Mouse (Mus musculus) cortical plate, adult 2 months (tissue): ENCODE data around the gene Qrfp. TPM values are rescaled to one million over a fixed set of nuclear protein-coding genes. Genes with fewer than 3 reads are reported as not detected.

ENCODE experiments used
- H3K27ac ChIP-seq: fragments of 200-500 bp; 2 replicates; pipeline ENCODE4 v1.5.1; 2012; ENCODE audit warnings: low read length, control low read depth, inconsistent platforms; ENCODE audit not compliant: insufficient read depth
- H3K4me1 ChIP-seq: fragments of 200-500 bp; 2 replicates; pipeline ENCODE4 v1.6.1; 2011; ENCODE audit warnings: low read length; ENCODE audit not compliant: control insufficient read depth, insufficient read depth
- H3K4me3 ChIP-seq: fragments of 200-500 bp; 2 replicates; pipeline ENCODE4 v1.5.1; 2011; ENCODE audit warnings: mild to moderate bottlenecking, low read length, control low read depth; ENCODE audit not compliant: insufficient read depth
- CTCF ChIP-seq: fragments of 200-500 bp; IDR thresholded peaks from 2 replicates; pipeline ENCODE4 v1.5.1; 2011; ENCODE audit warnings: mild to moderate bottlenecking, control low read depth, low read length; ENCODE audit not compliant: insufficient read depth; ENCODE audit errors: extremely low read depth
- POLR2A ChIP-seq: fragments of 200-500 bp; IDR thresholded peaks from 2 replicates; pipeline ENCODE4 v1.6.1; 2011; ENCODE audit warnings: mild to moderate bottlenecking, low read length, control low read depth; ENCODE audit not compliant: insufficient read depth; ENCODE audit errors: extremely low read depth
- polyA plus RNA-seq: library from polyadenylated mRNA; depleted of rRNA; stranded (reverse); fragments of >200 nt; gene quantifications from 2 replicates; pipeline ENCODE4 v1.2.3, GENCODE M21; 2012; rRNA removed

The Qrfp gene
- polyA plus RNA-seq: not detected in 2 replicates

DNA sequence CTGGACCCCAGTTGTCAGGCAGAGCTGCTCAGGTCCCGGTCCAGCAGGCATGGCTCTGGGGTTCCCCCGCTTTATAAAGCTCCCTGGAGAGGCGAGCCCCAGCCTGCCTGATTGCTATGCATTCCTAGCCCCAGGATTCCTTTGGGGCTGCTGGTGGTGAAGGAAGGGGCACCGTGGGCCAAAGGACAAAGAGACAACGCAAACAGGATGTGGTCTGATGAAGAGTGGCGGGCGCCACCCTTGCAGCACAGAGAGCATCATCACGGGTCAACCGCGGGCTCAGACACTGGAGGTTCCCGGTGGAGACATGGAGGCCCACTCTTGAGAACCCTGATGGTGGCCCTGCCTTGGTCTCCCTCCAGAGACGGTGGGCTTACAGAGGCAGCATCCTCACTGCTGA lies at the start of gene Qrfp:
Qrfp (minus strand) TSS at position 137 of the 400 bp plus-strand sequence.
- no peak within 1 kb of the TSS for H3K4me3 ChIP-seq
- no peak within 1 kb of the TSS for H3K27ac ChIP-seq
- TF ChIP-seq POLR2A (no peak), CTCF (no peak)
- no peaks in the 10 kb centered on the region for H3K4me1 ChIP-seq

DNA sequence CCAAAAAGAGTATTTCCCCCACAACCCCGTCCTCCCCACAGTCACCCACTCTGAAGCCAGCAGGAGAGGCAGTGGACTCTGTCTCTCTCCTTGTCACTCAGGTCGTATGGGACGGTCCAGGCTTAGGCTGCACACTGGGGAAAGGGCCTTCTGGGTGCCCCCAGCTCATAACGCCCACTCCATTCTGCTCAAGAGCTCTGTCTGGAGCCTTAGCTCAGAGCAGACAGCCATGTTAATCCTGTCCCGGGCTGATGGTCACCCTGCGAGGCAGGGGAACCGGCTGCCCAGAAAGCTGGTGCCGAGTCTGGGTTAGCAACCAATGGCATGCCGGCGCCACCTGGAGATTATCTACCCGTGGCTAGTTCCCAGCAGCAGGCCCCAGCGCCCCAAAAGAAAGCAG lies 48.1 kb upstream of the Qrfp start:
- TF ChIP-seq CTCF (no peak), POLR2A (no peak)
- Histone ChIP-seq H3K27ac (no peak overlapping the region), H3K4me3 (no peak overlapping the region), H3K4me1 (0 out of 2 replicates have a peak, but pooled peaks cover 1% of the 10 kb centered on the region)

DNA sequence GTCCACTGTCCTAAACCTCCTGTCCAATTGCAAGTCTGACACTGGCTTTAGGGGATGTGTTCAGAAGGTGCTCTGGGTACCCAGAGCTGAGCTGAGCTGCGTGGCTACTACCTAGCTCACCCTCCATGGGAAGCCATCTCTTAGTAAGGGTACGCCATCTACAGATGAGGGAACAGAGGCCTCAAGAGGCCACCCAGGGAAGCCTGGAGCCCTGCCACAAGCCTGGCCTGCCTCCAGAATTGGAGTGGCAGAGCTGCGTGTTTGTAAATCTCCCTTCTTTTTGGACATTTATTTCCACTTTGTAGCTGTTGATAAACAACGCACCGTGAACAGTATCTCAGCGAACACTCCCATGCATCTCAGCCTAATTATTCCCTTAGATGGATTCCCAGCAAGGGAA lies 46.8 kb upstream of the Qrfp start:
- TF ChIP-seq CTCF (no peak), POLR2A (no peak)

DNA sequence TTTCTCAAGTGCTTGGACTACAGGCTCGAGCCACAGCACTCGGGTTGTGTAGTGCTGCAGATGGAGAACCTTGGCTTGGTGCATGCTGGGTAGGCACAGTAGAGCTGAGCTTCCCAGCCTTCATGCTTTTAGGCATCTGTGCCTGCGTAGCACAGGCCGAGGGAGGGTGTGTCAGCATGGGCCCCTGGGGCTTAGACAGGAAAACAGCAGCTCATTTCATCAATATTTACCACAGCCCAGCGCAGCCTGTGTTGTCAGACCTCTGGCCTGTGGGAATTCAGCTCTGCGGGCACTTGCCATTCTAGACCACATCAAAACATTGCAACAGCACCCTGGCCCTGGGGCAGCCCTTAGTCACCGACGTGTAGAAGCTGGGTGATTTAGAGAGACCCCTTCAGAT lies 45.6 kb upstream of the Qrfp start:
- TF ChIP-seq POLR2A (no peak), CTCF (no peak)
- no peaks in the 10 kb centered on the region for H3K4me1 ChIP-seq
- H3K4me3 ChIP-seq: no peak overlapping the region
- no peak overlapping the region for H3K27ac ChIP-seq

More for the DNA sequence above, 46.8 kb upstream of the Qrfp start:
- H3K4me3 ChIP-seq: no peak overlapping the region
- H3K27ac ChIP-seq: no peak overlapping the region
- H3K4me1 ChIP-seq: 0 out of 2 replicates have a peak, but pooled peaks cover under 1% of the 10 kb centered on the region

DNA sequence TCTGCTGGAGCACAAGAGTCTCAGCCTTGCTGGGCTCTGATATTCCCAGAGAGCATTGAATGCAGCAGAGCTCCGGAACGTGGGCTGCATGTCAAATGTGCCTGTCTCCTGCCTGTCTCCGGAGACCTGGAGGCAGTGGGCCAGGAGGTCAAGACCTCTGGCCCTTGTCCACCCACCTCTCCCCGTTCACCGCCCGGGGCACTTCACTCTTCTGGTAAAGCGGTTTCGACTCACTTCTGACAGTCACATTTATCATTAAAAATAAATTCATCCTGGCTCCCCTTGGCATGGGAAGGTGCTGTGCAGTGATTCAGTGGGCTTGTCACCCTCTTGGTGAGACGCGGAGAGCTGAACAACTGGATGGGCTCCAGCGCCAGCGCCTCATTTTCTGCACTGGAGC lies 39.8 kb upstream of the Qrfp start:
- Histone ChIP-seq H3K4me3 (no peak overlapping the region), H3K27ac (no peak overlapping the region), H3K4me1 (no peaks in the 10 kb centered on the region)
- TF ChIP-seq CTCF (no peak), POLR2A (no peak)

DNA sequence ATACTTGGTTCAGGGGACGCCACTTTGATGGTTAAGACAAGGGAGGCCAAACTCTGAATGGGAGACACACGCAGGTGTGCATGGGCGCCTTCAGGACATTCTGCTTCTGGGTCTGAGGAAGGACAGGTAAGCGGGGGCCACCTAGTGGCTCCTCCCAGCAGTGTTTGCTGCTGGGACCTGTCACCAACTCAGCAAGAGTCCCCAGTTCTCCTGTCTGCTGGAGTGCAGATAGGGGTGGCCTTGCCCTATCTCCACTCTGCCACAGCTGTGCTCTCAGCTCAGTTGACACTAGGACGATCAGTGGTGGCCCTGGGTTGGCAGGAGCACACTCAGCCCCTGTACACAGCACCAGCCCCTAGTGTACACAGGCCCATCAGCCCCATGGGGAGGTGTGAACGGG lies 37.5 kb upstream of the Qrfp start:
- H3K4me1 ChIP-seq: no peaks in the 10 kb centered on the region
- H3K27ac ChIP-seq: no peak overlapping the region
- no peak overlapping the region for H3K4me3 ChIP-seq
- no peak for TF ChIP-seq POLR2A
- peak; percentile 42 for TF ChIP-seq CTCF

DNA sequence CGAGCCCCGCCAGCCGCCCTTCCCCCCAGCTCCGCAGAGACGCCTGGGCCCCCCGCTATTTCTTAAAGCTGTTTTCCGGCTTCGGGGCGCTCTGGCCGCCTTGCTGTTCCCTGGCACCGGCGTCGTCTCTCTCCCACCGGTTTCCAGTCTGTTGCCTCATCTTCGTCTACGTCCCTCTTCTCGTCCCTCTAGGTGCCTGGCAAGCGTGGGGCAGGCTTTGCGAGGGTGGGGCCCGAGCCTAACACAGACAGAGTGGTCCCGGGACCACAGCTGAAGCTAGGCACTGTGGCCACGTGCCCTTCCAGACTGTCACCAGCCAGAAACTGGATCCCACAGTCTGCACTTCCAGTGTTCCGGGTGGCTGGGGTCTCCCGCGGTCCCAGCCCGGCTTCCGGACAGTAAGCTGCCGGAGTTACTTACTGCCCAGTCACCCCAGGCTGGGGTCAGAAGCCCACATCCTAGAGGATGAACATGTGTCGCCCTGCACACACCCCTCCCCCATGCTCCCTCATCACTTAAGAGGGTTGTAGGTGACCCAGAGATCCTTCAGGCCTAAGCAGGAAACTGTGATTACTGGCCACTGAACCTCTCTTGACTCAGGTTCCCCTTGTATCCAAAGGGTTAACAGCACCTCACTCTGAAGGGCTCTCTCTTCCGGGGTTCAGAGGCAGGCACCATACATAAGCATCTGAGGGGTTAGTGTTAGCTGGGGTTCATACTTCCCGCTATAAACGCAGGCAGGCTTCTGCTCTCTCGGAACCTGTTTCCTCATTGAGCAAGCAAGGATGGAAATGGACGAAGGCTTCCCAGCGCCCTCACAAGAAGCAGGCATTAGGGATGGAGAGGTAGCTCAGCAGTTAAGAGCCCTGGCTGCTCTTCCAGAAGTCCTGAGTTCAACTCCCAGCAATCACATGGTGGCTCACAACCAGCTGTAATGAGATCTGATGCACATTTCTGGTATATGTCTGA lies 36.6 kb upstream of the Qrfp start:
- Histone ChIP-seq H3K27ac (no peak overlapping the region), H3K4me1 (no peaks in the 10 kb centered on the region), H3K4me3 (no peak overlapping the region; the same call in 1 of the 2 replicates)
- TF ChIP-seq CTCF (no peak), POLR2A (no peak)

DNA sequence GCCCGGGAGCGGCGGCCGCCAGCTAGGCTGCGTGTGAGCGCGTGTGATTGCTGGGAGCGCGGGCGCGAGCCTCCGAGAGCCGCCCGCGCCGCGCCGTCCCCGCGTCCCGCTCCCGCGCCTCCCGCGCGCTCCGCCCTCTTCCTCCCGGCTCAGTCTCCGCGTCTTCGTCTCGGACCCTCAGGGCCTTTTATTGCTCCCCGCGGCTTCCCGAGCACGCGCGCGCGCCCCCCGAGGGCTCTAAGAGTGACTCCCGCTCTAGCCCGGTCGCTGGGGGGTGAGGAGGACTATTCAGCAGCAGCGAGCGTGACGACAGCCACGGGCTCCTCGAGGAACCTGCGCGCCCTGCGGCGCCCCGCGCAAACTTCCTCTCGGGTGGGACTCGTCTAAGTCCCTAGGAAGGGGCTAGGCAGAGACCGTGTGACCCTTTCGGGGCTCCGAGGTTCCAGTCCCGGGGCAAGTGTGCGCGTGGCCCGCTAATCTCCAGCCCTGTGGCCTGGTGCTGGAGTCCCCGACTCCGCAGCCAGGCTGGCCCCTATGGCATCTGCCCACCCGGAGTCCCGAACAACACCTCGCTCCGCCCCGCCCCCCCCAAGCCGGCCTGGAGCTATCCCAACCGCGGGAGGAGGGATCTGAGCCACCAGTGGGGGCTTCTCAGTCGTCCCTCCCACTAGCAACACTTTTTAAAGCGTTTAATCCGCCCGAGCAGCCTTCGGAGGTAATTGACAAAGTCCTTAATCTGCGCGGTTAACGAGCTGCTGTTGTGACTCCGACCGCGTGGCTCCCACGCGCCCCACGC lies 35.7 kb upstream of the Qrfp start, which contains the start of gene Fibcd1:
Fibcd1 (minus strand) TSS at position 110 of the 796 bp plus-strand sequence.
- Histone ChIP-seq H3K4me3 (peak within 1 kb of the TSS; percentile 28), H3K4me1 (no peaks in the 10 kb centered on the region), H3K27ac (no peak within 1 kb of the TSS)
- TF ChIP-seq CTCF: no peak
- TF ChIP-seq POLR2A: no peak

DNA sequence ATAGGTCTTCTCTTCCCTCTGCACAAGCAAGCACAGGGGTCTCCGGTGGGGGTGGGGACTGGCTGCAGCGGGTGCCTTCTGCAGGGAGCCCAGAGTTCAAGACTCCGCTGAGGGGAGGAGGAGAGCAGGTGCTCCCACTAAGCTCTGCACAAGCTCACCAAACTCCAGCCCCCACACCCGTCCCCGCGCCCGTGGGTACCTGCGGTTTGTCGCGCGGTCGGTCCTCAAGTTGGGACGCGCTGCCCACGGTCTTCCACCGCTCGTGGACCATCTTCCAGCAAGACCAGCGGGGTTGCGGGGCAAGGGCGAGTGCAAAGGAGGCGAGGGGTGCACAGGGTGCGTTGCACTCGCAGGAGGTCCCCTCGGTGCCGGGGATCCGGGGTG lies 35.1 kb upstream of the Qrfp start:
- H3K27ac ChIP-seq: no peak overlapping the region
- H3K4me1 ChIP-seq: no peaks in the 10 kb centered on the region
- H3K4me3 ChIP-seq: peak overlapping the region; percentile 28; the same call in 1 of the 2 replicates
- TF ChIP-seq POLR2A (no peak), CTCF (no peak)

DNA sequence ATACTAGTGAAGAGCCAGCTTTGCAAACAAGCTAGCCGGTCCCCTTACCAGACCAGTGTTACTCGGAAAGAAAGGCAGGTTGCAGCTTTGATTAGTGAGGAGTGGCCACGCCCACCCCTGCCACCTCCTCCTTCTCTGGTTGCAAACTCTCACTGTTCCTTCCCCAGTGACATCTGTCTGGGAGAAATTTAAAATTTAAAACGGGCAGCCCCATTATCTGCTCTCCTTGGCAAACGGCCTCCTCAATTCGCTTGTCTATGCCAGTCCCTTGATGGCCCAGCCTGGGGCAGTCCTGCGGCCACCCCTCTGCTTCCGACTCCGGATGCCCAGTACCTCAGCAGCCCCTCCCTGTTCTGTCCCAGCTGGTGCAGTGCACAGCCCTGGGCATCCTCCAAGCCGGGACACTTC lies 34.4 kb upstream of the Qrfp start:
- no peak overlapping the region for H3K4me3 ChIP-seq
- no peak for TF ChIP-seq CTCF
- TF ChIP-seq POLR2A: no peak

More for the DNA sequence above, 34.4 kb upstream of the Qrfp start:
- no peak overlapping the region for H3K27ac ChIP-seq
- no peaks in the 10 kb centered on the region for H3K4me1 ChIP-seq
